Mouse (Mus musculus) frontal cortex, postnatal 10 days (tissue): ENCODE results near the gene D10Wsu102e.
A peak's percentile ranks its signal among the peaks of the same experiment; 100 is the strongest.

Experiments used
- DNase-seq, 2 experiments: peaks; one replicate each; pipeline ENCODE4 v3.0.0; 2022; ENCODE audit warnings: low spot score in 2 of 2, mixed read lengths in 1 of 2

The D10Wsu102e gene

DNA sequence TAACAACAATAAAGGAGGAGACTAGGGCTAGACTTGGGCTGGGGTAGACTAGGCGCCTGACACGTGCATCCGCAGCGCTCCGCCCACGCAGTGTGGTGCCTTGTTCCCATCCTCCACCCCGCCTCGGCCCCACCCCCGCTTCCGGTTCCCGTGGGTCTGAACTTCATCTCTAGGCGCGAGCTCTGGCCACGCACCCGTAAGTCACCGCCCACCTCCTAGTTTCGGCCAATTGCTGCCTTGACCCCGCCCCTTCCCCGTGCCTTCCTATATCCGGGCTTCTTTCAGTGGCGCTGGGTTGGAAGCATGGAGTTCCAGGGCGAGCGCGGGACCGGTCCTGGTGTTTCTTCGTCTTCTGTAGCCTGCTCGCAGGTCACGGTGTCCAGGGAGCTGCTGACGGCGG, at the start of gene D10Wsu102e:
TSS of gene D10Wsu102e (plus strand) at position 266 of the 400 bp plus-strand sequence.
- peak; percentile 96 to 97 for DNase-seq

DNA sequence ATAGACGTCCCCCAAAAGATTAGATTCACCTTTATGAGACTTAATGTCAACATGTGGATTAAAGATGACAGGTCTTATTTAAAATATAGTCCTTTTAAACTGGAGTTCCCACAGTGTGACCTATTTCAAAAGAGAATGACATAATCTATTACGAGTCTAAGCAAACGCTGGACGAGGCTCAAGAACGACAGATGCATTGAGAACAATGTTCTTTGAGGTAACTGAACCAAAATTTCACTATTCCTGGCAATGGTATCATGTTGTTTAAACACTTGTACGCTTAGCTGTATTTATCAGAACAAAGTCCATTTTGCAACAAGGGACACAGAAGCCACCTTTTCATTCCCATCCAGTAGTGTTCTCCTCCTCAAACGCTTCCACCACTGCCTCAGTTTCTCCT, 49.7 kb upstream of the D10Wsu102e start:
- no peak for DNase-seq

GRCm38 (mm10) chr10:83313033-83313432, 47.0 kb upstream of the D10Wsu102e start:
- no peak for DNase-seq

GRCm38 (mm10) chr10:83320396-83320795, 39.6 kb upstream of the D10Wsu102e start:
- no peak for DNase-seq

- DNase-seq, result no peak
Measured at GRCm38 (mm10) chr10:83320870-83321269, 39.2 kb upstream of the D10Wsu102e start.

DNA sequence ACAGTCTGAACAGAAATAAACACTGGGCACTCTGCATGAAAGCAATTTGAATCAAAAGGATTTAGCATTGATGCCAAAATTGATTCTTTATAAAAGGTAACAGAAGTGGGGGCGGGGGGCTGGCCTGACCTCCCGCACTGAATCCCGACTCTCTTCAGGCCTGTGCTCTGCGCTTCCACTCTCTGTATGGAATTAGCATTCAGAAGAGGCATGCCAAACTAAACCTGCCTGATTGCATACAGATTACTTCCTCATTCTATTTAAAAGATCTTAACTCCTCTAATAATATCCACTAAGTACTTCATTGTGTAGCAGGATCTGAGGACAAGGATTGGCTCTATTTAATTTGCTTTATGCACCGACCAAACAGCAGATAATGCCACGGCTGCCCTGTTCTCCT, 38.5 kb upstream of the D10Wsu102e start:
- no peak for DNase-seq

DNA sequence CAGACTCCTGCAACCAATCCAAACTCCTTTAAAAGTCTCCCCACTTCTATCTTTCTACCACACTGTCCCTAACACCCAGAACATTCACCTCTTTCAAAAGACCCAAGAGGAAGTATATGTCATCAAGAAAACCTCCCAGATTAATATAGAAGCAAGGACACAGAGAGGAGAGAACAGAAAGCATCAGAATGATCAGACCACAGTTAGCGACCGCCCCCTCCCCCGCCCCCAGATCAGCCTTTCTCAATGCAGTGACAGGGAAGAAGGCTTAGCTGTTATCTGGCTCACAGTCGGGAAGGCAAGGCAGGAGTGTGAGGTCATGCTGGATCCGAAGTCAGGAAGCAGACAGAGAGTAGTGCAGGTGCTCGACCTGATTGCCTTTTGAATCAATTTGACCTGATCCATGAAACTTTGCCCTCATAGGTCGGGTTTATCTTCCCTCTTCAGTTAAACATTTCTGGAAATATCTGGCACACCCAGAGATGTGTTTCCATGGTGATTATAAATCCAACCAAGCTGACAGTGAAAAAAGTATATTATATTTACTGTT, 37.4 kb upstream of the D10Wsu102e start:
- no peak for DNase-seq

- DNase-seq, result no peak
Measured at GRCm38 (mm10) chr10:83324871-83325270, 35.1 kb upstream of the D10Wsu102e start.

DNA sequence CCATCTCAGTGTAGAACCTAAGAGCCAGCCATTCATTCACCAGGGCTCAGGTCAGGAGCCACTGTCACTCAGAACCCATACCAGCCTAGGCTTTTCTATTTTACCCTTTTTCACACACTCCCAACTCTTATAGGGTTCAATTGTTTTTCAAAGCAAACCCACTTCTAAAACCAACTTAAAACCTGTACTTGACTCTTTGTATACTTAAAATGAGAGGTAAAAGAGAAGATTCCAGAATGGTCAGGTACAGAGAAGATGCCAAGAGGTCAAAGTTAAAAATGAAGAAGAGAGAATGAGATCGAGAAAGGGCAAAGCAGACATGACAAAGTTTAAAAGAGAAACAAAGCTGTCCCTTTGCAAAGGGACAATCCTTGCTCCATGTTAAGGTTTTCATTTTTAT, 34.1 kb upstream of the D10Wsu102e start:
- no peak for DNase-seq

- no peak for DNase-seq
Measured at GRCm38 (mm10) chr10:83326648-83327285, 33.3 kb upstream of the D10Wsu102e start.

- no peak for DNase-seq
Measured at GRCm38 (mm10) chr10:83328791-83329190, 31.2 kb upstream of the D10Wsu102e start.

- DNase-seq, result no peak
Measured at GRCm38 (mm10) chr10:83330336-83330735, 29.7 kb upstream of the D10Wsu102e start.

- no peak for DNase-seq
Measured at GRCm38 (mm10) chr10:83331811-83332210, 28.2 kb upstream of the D10Wsu102e start.

DNA sequence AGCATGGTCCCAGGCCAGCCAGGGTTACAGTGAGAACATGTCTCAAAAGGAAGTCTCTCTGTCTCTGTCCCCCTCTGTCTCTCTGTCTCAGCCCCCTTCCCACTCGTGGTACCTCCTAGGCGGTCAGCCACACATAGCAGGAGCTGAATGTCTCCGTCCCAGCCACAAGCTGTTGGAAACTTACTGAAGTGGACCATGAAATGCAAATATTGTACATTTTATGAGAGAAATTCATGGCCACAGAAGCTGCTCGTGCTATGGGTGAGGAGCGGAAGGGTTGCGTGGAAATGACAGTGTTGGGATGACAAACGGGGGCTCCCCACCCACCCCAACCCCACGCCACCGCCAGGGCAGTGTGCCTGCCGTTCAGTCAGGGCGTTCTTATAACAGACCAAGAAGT, 27.4 kb upstream of the D10Wsu102e start:
- no peak for DNase-seq

GRCm38 (mm10) chr10:83336336-83336735, 23.7 kb upstream of the D10Wsu102e start:
- DNase-seq, result no peak

GRCm38 (mm10) chr10:83337159-83337951, 22.7 kb upstream of the D10Wsu102e start, which contains the start of gene Slc41a2:
Gene Slc41a2, minus strand, starts transcription at chr10:83337882.
- peak; percentile 48 to 65 for DNase-seq

GRCm38 (mm10) chr10:83337971-83338598, 21.9 kb upstream of the D10Wsu102e start:
- no peak for DNase-seq

- DNase-seq, result no peak
Measured at GRCm38 (mm10) chr10:83341226-83341625, 18.8 kb upstream of the D10Wsu102e start.

- no peak for DNase-seq
Measured at GRCm38 (mm10) chr10:83343171-83343570, 16.9 kb upstream of the D10Wsu102e start.

DNA sequence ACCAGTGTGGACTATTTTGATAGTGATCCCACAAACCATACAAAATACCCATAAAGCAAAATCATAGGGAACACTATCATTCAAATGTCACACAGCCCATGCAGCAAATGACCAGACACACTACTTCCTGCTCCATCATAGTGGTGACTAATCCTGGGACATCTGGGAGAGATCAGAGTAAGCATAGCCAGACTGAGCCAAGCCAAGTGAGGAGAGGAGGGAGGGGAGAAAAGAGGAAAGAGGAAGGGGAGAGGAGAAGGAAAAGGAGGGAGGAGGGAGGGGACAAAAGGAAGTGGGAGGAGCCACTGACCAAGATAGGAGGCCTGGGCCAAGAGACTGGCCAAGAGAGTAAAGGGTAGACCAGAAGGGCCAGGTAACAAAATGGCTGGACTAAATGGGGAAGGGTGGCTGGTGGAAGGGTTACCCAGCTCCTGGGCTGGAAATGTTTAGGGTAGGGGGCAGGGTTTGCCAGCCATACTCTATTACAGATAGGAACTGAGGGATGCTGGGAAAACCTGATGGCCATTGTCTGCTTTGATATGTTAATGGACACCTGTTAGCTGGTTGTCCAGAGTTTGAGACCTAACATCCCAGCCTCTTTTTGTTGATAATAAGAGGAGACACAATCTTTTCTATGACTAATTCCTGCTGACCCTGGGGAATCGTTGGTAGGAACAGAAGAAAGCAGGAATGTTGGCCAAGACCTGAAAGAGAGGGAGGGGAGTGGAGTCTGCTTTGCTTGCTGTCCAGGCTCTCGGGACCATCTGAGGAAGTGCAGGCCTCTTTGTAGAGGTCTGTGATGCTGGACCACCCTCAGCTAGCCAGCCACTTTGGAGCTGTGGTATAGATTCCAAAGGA, 16.0 kb upstream of the D10Wsu102e start:
- no peak for DNase-seq

DNA sequence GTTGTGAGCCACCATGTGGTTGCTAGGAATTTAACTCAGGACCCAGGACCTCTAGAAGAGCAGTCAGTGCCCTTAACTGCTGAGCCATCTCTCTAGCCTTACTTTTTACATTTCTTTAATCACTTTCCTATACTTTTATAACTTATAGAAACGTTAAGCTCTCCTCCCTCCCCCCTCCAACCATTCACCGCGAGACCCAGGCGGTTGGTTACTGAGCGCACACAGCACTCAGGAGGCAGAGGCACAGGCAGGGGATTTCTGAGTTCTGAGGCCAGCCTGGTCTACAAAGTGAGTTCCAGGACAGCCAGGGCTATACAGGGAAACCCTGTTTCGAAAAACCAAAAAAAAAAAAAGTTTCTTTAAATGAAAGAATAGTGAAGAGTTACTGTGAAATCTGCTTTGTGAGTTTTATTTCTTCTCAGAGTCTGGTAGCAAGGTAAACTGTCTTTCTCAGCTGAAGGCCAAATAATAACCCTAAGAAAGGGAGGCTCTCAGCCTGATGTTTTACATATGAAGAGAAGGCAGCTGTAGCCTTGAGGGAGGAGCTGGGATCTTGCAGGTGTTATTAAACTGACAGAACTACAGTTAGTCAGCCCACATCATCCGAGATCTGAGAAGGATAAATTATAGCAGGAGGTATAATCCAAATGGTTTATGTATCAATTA, 14.2 kb upstream of the D10Wsu102e start:
- no peak for DNase-seq
